Mouse (Mus musculus): ENCODE results near the gene Kdelr1. TPM values are rescaled to one million over a fixed set of nuclear protein-coding genes. Genes with fewer than 3 reads are reported as not detected.
A peak's percentile ranks its signal among the peaks of the same experiment; 100 is the strongest.

Kdelr1 gene
- polyA plus RNA-seq, 1 experiment from 2014 or later: 83.8 TPM

GRCm38 (mm10) chr7:45920583-45921241 is 48.1 kb downstream of the Kdelr1 start:
- H3K4me2 ChIP-seq: peak overlapping the region; percentile 57
- H3K9ac ChIP-seq: peak overlapping the region; percentile 43
- H3K9me3 ChIP-seq (replicated peaks): no peaks in the 10 kb centered on the region
- peak overlapping the region; percentile 98 for H3K27ac ChIP-seq
- H3K4me1 ChIP-seq: peaks cover 83% of the 10 kb centered on the region
- 23% methylated on average over 9 of the region's 9 CpGs for WGBS
- H3K36me3 ChIP-seq: no peaks in the 10 kb centered on the region
- ATAC-seq (replicated peaks; ENCODE audit: low FRiP score): no peak
- H3K27me3 ChIP-seq: no peaks in the 10 kb centered on the region
- H3K4me3 ChIP-seq (replicated peaks): peak overlapping the region; percentile 47

GRCm38 (mm10) chr7:45921242-45921621 is 48.7 kb downstream of the Kdelr1 start, which contains the start of gene Emp3:
TSS of gene Emp3 (minus strand) at chr7:45921404.
- peak within 1 kb of the TSS; percentile 73 for H3K4me2 ChIP-seq
- H3K36me3 ChIP-seq: no peaks in the 10 kb centered on the region
- 17% methylated on average over 9 of the region's 9 CpGs for WGBS
- peak within 1 kb of the TSS; percentile 50 for H3K4me3 ChIP-seq (replicated peaks)
- no peak for ATAC-seq (replicated peaks; ENCODE audit: low FRiP score)
- no peaks in the 10 kb centered on the region for H3K9me3 ChIP-seq (replicated peaks)
- H3K9ac ChIP-seq: peak within 1 kb of the TSS; percentile 43
- no peaks in the 10 kb centered on the region for H3K27me3 ChIP-seq
- H3K4me1 ChIP-seq: peaks cover 77% of the 10 kb centered on the region
- peak within 1 kb of the TSS; percentile 98 for H3K27ac ChIP-seq

- H3K27me3 ChIP-seq: no peaks in the 10 kb centered on the region
- peak overlapping the region; percentile 73; the same call in 1 of the 2 replicates for H3K4me2 ChIP-seq
- ATAC-seq (replicated peaks; ENCODE audit: low FRiP score): no peak
- 0 out of 2 replicates have a peak overlapping the region, but pooled peaks have one; percentile 50 for H3K4me3 ChIP-seq (replicated peaks)
- peaks cover 69% of the 10 kb centered on the region for H3K4me1 ChIP-seq
- 78% methylated on average over 12 of the region's 12 CpGs for WGBS
- H3K9me3 ChIP-seq (replicated peaks): no peaks in the 10 kb centered on the region
- H3K9ac ChIP-seq: no peak overlapping the region; the same call in 1 of the 2 replicates
- peak overlapping the region; percentile 98 for H3K27ac ChIP-seq
- no peaks in the 10 kb centered on the region for H3K36me3 ChIP-seq
Measured at GRCm38 (mm10) chr7:45921950-45922600, 49.5 kb downstream of the Kdelr1 start.

- WGBS: under 1% methylated on average over 37 of the region's 37 CpGs
- Histone ChIP-seq H3K4me3 (replicated peaks) (peak overlapping the region; percentile 50), H3K9ac (peak overlapping the region; percentile 26)
Measured at GRCm38 (mm10) chr7:45922928-45923761, 50.6 kb downstream of the Kdelr1 start.

GRCm38 (mm10) chr7:45923762-45924428 is 51.3 kb downstream of the Kdelr1 start, which contains the start of gene Ccdc114:
TSS of gene Ccdc114 (plus strand) at chr7:45924072.
- Histone ChIP-seq H3K27ac (peak within 1 kb of the TSS; percentile 98), H3K36me3 (no peaks in the 10 kb centered on the region), H3K4me2 (peak within 1 kb of the TSS; percentile 73), H3K4me1 (peaks cover 58% of the 10 kb centered on the region), H3K9ac (peak within 1 kb of the TSS; percentile 40), H3K27me3 (no peaks in the 10 kb centered on the region), H3K4me3 (replicated peaks) (peak within 1 kb of the TSS; percentile 50), H3K9me3 (replicated peaks) (no peaks in the 10 kb centered on the region)
- 3% methylated on average over 24 of the region's 24 CpGs for WGBS
- ATAC-seq (replicated peaks; ENCODE audit: low FRiP score): peak; percentile 85

More at GRCm38 (mm10) chr7:45922928-45923761, 50.6 kb downstream of the Kdelr1 start:
- ATAC-seq (replicated peaks; ENCODE audit: low FRiP score): peak; percentile 93
- H3K27ac ChIP-seq: peak overlapping the region; percentile 98
- no peaks in the 10 kb centered on the region for H3K9me3 ChIP-seq (replicated peaks)
- no peaks in the 10 kb centered on the region for H3K27me3 ChIP-seq
- H3K36me3 ChIP-seq: no peaks in the 10 kb centered on the region
- H3K4me1 ChIP-seq: peaks cover 59% of the 10 kb centered on the region
- H3K4me2 ChIP-seq: peak overlapping the region; percentile 73

- Histone ChIP-seq H3K36me3 (no peaks in the 10 kb centered on the region), H3K4me1 (peaks cover 58% of the 10 kb centered on the region), H3K27me3 (no peaks in the 10 kb centered on the region), H3K9me3 (replicated peaks) (no peaks in the 10 kb centered on the region), H3K4me2 (peak overlapping the region; percentile 73), H3K27ac (peak overlapping the region; percentile 98), H3K4me3 (replicated peaks) (peak overlapping the region; percentile 50), H3K9ac (peak overlapping the region; percentile 40)
- no peak; the same call in 1 of the 2 replicates for ATAC-seq (replicated peaks; ENCODE audit: low FRiP score)
- 10% methylated on average over 14 of the region's 14 CpGs for WGBS
Measured at GRCm38 (mm10) chr7:45924429-45924816, 51.9 kb downstream of the Kdelr1 start.

GRCm38 (mm10) chr7:45928626-45929295 is 56.2 kb downstream of the Kdelr1 start:
- H3K27ac ChIP-seq: no peak overlapping the region
- peaks cover 20% of the 10 kb centered on the region for H3K4me1 ChIP-seq
- WGBS: 11% methylated on average over 22 of the region's 23 CpGs
- ATAC-seq (replicated peaks; ENCODE audit: low FRiP score): no peak
- 0 out of 2 replicates have a peak overlapping the region, but pooled peaks have one; percentile 9 for H3K4me3 ChIP-seq (replicated peaks)
- H3K4me2 ChIP-seq: peak overlapping the region; percentile 38
- no peak overlapping the region for H3K9ac ChIP-seq
- no peaks in the 10 kb centered on the region for H3K27me3 ChIP-seq
- H3K9me3 ChIP-seq (replicated peaks): peaks cover 5% of the 10 kb centered on the region; the same call in 1 of the 2 replicates
- peaks cover 9% of the 10 kb centered on the region; the same call in 1 of the 2 replicates for H3K36me3 ChIP-seq

- Histone ChIP-seq H3K27me3 (no peaks in the 10 kb centered on the region), H3K4me2 (no peak overlapping the region), H3K9me3 (replicated peaks) (peaks cover 5% of the 10 kb centered on the region; the same call in 1 of the 2 replicates), H3K4me1 (peaks cover 11% of the 10 kb centered on the region), H3K27ac (no peak overlapping the region), H3K36me3 (peaks cover 9% of the 10 kb centered on the region; the same call in 1 of the 2 replicates), H3K9ac (no peak overlapping the region), H3K4me3 (replicated peaks) (no peak overlapping the region)
- 92% methylated on average over 1 of the region's 1 CpGs for WGBS
- no peak for ATAC-seq (replicated peaks; ENCODE audit: low FRiP score)
Measured at GRCm38 (mm10) chr7:45929688-45930087, 57.1 kb downstream of the Kdelr1 start.

Other genes starting within 250 kb of the Kdelr1 start
- gene Rasip1, start 245.3 kb upstream of the Kdelr1 start, polyA plus RNA-seq (2015; fragmentation: Nextera tagmentation; extraction: Ambion mirVana): 16.1 and 18.0 TPM in 2 replicates
- gene Mamstr, start 232.8 kb upstream of the Kdelr1 start, polyA plus RNA-seq (2015; fragmentation: Nextera tagmentation; extraction: Ambion mirVana): 7.5 and 9.0 TPM in 2 replicates
- gene Fut2, start 206.4 kb upstream of the Kdelr1 start, polyA plus RNA-seq (2015; fragmentation: Nextera tagmentation; extraction: Ambion mirVana): 0.42 and 3.7 TPM in 2 replicates
- gene Ntn5, start 188.8 kb upstream of the Kdelr1 start, polyA plus RNA-seq (2015; fragmentation: Nextera tagmentation; extraction: Ambion mirVana): 0.21 and 0.24 TPM in 2 replicates
- gene Sec1, start 178.4 kb upstream of the Kdelr1 start, polyA plus RNA-seq (2015; fragmentation: Nextera tagmentation; extraction: Ambion mirVana): 0.19 and 0.29 TPM in 2 replicates
- 8.6 and 8.8 TPM in 2 replicates for gene Car11, start 172.9 kb upstream of the Kdelr1 start, polyA plus RNA-seq (2015; fragmentation: Nextera tagmentation; extraction: Ambion mirVana)
- 3.7 and 4.7 TPM in 2 replicates for gene Dbp, start 167.7 kb upstream of the Kdelr1 start, polyA plus RNA-seq (2015; fragmentation: Nextera tagmentation; extraction: Ambion mirVana)
- gene Rpl18, start 157.3 kb upstream of the Kdelr1 start, polyA plus RNA-seq (2015; fragmentation: Nextera tagmentation; extraction: Ambion mirVana): 1,132 and 1,166 TPM in 2 replicates
- gene Sphk2, start 154.8 kb upstream of the Kdelr1 start, polyA plus RNA-seq (2015; fragmentation: Nextera tagmentation; extraction: Ambion mirVana): 28.1 and 33.7 TPM in 2 replicates
- 1.4 and 2.5 TPM in 2 replicates for gene Fam83e, start 151.6 kb upstream of the Kdelr1 start, polyA plus RNA-seq (2015; fragmentation: Nextera tagmentation; extraction: Ambion mirVana)
- not detected in 2 replicates for gene Spaca4, start 147.0 kb upstream of the Kdelr1 start, polyA plus RNA-seq (2015; fragmentation: Nextera tagmentation; extraction: Ambion mirVana)
- gene Lmtk3, start 89.0 kb upstream of the Kdelr1 start, polyA plus RNA-seq (2015; fragmentation: Nextera tagmentation; extraction: Ambion mirVana): 2.5 and 3.1 TPM in 2 replicates
- gene Sult2b1, start 88.1 kb upstream of the Kdelr1 start, polyA plus RNA-seq (2015; fragmentation: Nextera tagmentation; extraction: Ambion mirVana): 2.8 and 3.2 TPM in 2 replicates
- 130 and 132 TPM in 2 replicates for gene Cyth2, start 58.2 kb upstream of the Kdelr1 start, polyA plus RNA-seq (2015; fragmentation: Nextera tagmentation; extraction: Ambion mirVana)
- gene Kcnj14, start 48.0 kb upstream of the Kdelr1 start, polyA plus RNA-seq (2015; fragmentation: Nextera tagmentation; extraction: Ambion mirVana): 1.4 and 1.6 TPM in 2 replicates
- gene Grwd1, start 41.8 kb upstream of the Kdelr1 start, polyA plus RNA-seq (2015; fragmentation: Nextera tagmentation; extraction: Ambion mirVana): 82.5 and 86.3 TPM in 2 replicates
- gene Grin2d, start 5.6 kb downstream of the Kdelr1 start, polyA plus RNA-seq (2015; fragmentation: Nextera tagmentation; extraction: Ambion mirVana): 0.42 and 0.47 TPM in 2 replicates
- gene Syngr4, start 23.9 kb downstream of the Kdelr1 start, polyA plus RNA-seq (2015; fragmentation: Nextera tagmentation; extraction: Ambion mirVana): 0.93 and 1.1 TPM in 2 replicates
- gene Tmem143, start 24.2 kb downstream of the Kdelr1 start, polyA plus RNA-seq (2015; fragmentation: Nextera tagmentation; extraction: Ambion mirVana): 6.2 and 6.5 TPM in 2 replicates
- gene Emp3, start 48.6 kb downstream of the Kdelr1 start, polyA plus RNA-seq (2015; fragmentation: Nextera tagmentation; extraction: Ambion mirVana): 164 and 194 TPM in 2 replicates
- 10.8 and 12.2 TPM in 2 replicates for gene Ccdc114, start 51.3 kb downstream of the Kdelr1 start, polyA plus RNA-seq (2015; fragmentation: Nextera tagmentation; extraction: Ambion mirVana)
- gene Abcc6, start 157.5 kb downstream of the Kdelr1 start, polyA plus RNA-seq (2015; fragmentation: Nextera tagmentation; extraction: Ambion mirVana): 0.93 and 1.1 TPM in 2 replicates
- 39.9 and 40.4 TPM in 2 replicates for gene Nomo1, start 160.9 kb downstream of the Kdelr1 start, polyA plus RNA-seq (2015; fragmentation: Nextera tagmentation; extraction: Ambion mirVana)
- 0.21 and 0.37 TPM in 2 replicates for gene Kcnj11, start 228.0 kb downstream of the Kdelr1 start, polyA plus RNA-seq (2015; fragmentation: Nextera tagmentation; extraction: Ambion mirVana)

Data from kidney, embryonic 15.5 days (tissue).